Mouse (Mus musculus) heart, postnatal 0 days (tissue): ENCODE measurements at regions not wholly inside any gene's neighbourhood (a gene's known extent, or its start where the extent isn't known, plus 50 kb on each side); places are given as distances from the start of the nearest gene placed in this dataset.

Experiments used
- ATAC-seq: fragments of 200-750 bp; cut with Nextera tagmentation; 2 replicates; pipeline ENCODE4 v1.8.0; 2017; ENCODE audit warnings: low read depth, moderate number of reproducible peaks, moderate library complexity; ENCODE audit not compliant: insufficient read depth
- DNase-seq: peaks from one replicate; pipeline ENCODE4 v3.0.0-alpha.2; 2016; ENCODE audit warnings: low spot score
- H3K27ac ChIP-seq: fragments of 300-500 bp; sonication (generic); 2 replicates; pipeline ENCODE4 v1.5.1; 2014; ENCODE audit warnings: low read depth, mild to moderate bottlenecking
- H3K27me3 ChIP-seq: fragments of 300-500 bp; sonication (generic); 2 replicates; pipeline ENCODE4 v1.6.1; 2014; ENCODE audit warnings: low read length, mixed read lengths; ENCODE audit not compliant: control insufficient read depth, insufficient read depth
- H3K36me3 ChIP-seq: fragments of 300-500 bp; sonication (generic); replicated peaks from 2 replicates; pipeline ENCODE4 v1.6.1; 2014; ENCODE audit warnings: low read length, mixed read lengths; ENCODE audit not compliant: control insufficient read depth, insufficient read depth
- H3K4me1 ChIP-seq: fragments of 300-500 bp; sonication (generic); 2 replicates; pipeline ENCODE4 v1.6.1; 2014; ENCODE audit warnings: antibody characterized with exemption; ENCODE audit not compliant: control insufficient read depth, insufficient read depth
- H3K4me2 ChIP-seq: fragments of 300-500 bp; sonication (generic); 2 replicates; pipeline ENCODE4 v1.6.1; 2014; ENCODE audit warnings: low read depth, mild to moderate bottlenecking, low read length, moderate library complexity
- H3K4me3 ChIP-seq: fragments of 300-500 bp; sonication (generic); 2 replicates; pipeline ENCODE4 v1.5.1; 2014; ENCODE audit warnings: low read depth, low read length
- H3K9ac ChIP-seq: fragments of 300-500 bp; sonication (generic); replicated peaks from 2 replicates; pipeline ENCODE4 v1.6.1; 2014; ENCODE audit warnings: low read depth, low read length, mixed read lengths
- H3K9me3 ChIP-seq: fragments of 300-500 bp; sonication (generic); replicated peaks from 2 replicates; pipeline ENCODE4 v1.6.1; 2016; ENCODE audit warnings: low read length; ENCODE audit not compliant: control insufficient read depth
- CTCF ChIP-seq: IDR thresholded peaks from 2 replicates; pipeline ENCODE4 v1.5.1; 2016; ENCODE audit warnings: antibody characterized with exemption, control low read depth, low read depth
- EP300 ChIP-seq: IDR thresholded peaks from 2 replicates; pipeline ENCODE4 v1.6.1; 2016; ENCODE audit warnings: antibody characterized with exemption, low read depth
- WGBS: fragments of 180-500 bp; shearing (Covaris S2); extraction: QIAGEN DNeasy Blood & Tissue Kit; methylation state at CpG from one replicate; pipeline ENCODE4 v1.1.7; 2014; 5-methylcytosine and 5-hydroxymethylcytosine counted together

GRCm38 (mm10) chr1:35385430-35385829, 535.7 kb downstream of the Plekhb2 start:
- TF ChIP-seq CTCF (peak; percentile 92), EP300 (no peak)
- no peaks in the 10 kb centered on the region for H3K27me3 ChIP-seq
- WGBS: 16% methylated on average over 9 of the region's 9 CpGs
- ATAC-seq: peak; percentile 66
- H3K9ac ChIP-seq: no peak overlapping the region
- peak overlapping the region; percentile 22; the same call in 1 of the 2 replicates for H3K4me3 ChIP-seq
- H3K36me3 ChIP-seq: no peaks in the 10 kb centered on the region
- no peaks in the 10 kb centered on the region for H3K9me3 ChIP-seq
- peak overlapping the region; percentile 43 for H3K4me2 ChIP-seq
- no peaks in the 10 kb centered on the region for H3K4me1 ChIP-seq
- peak; percentile 69 for DNase-seq
- H3K27ac ChIP-seq: no peak overlapping the region

- Histone ChIP-seq H3K27ac (no peak overlapping the region), H3K36me3 (no peaks in the 10 kb centered on the region), H3K9ac (no peak overlapping the region), H3K9me3 (no peaks in the 10 kb centered on the region), H3K4me1 (no peaks in the 10 kb centered on the region), H3K4me3 (no peak overlapping the region), H3K27me3 (no peaks in the 10 kb centered on the region), H3K4me2 (no peak overlapping the region)
- 39% methylated on average over 6 of the region's 6 CpGs for WGBS
- ATAC-seq (no peak), DNase-seq (peak; percentile 13)
- TF ChIP-seq EP300 (no peak), CTCF (peak; percentile 59)
Observed at GRCm38 (mm10) chr1:35388181-35388580, 538.4 kb downstream of the Plekhb2 start.

- Histone ChIP-seq H3K27me3 (no peaks in the 10 kb centered on the region), H3K9me3 (no peaks in the 10 kb centered on the region), H3K36me3 (no peaks in the 10 kb centered on the region), H3K27ac (no peak overlapping the region), H3K4me3 (no peak overlapping the region), H3K9ac (no peak overlapping the region), H3K4me2 (no peak overlapping the region), H3K4me1 (no peaks in the 10 kb centered on the region)
- DNase-seq (no peak), ATAC-seq (no peak)
- 59% methylated on average over 4 of the region's 4 CpGs for WGBS
- TF ChIP-seq CTCF: no peak
- TF ChIP-seq EP300: no peak
Observed at GRCm38 (mm10) chr1:35390371-35390770, 540.6 kb downstream of the Plekhb2 start.

GRCm38 (mm10) chr1:35390858-35391586, 541.2 kb downstream of the Plekhb2 start:
- Histone ChIP-seq H3K4me2 (no peak overlapping the region), H3K27me3 (no peaks in the 10 kb centered on the region), H3K36me3 (no peaks in the 10 kb centered on the region), H3K4me3 (no peak overlapping the region), H3K4me1 (no peaks in the 10 kb centered on the region), H3K9me3 (no peaks in the 10 kb centered on the region), H3K9ac (no peak overlapping the region), H3K27ac (no peak overlapping the region)
- ATAC-seq: no peak
- WGBS: 78% methylated on average over 7 of the region's 7 CpGs
- TF ChIP-seq CTCF (no peak), EP300 (no peak)
- no peak for DNase-seq

GRCm38 (mm10) chr1:35393550-35394118, 543.9 kb downstream of the Plekhb2 start:
- Histone ChIP-seq H3K27ac (no peak overlapping the region), H3K4me2 (no peak overlapping the region), H3K9me3 (no peaks in the 10 kb centered on the region), H3K9ac (no peak overlapping the region), H3K4me3 (no peak overlapping the region), H3K27me3 (no peaks in the 10 kb centered on the region), H3K36me3 (no peaks in the 10 kb centered on the region), H3K4me1 (no peaks in the 10 kb centered on the region)
- WGBS: 81% methylated on average over 6 of the region's 6 CpGs
- ATAC-seq (no peak), DNase-seq (no peak)
- TF ChIP-seq EP300 (no peak), CTCF (no peak)
